In genomic region chr15:100936176-100936575, GRCm38 (mm10) we compare ENCODE assay signal across 8 mouse cellular contexts.
DNase-seq lines count a peak whose midpoint lies in the region; ATAC-seq and TF ChIP-seq lines count a peak whose summit lies in the region.

No protein-coding gene starts in this region.

- 53% methylated on average over 24 of the region's 24 CpGs for WGBS in kidney, embryonic 14.5 days
- WGBS in kidney, adult 2 months: 63% methylated on average over 24 of the region's 24 CpGs
- 65% methylated on average over 24 of the region's 24 CpGs for WGBS in embryonic facial prominence, embryonic 11.5 days
- 41% methylated on average over 24 of the region's 24 CpGs for WGBS in hindbrain, embryonic 15.5 days
- WGBS in midbrain, embryonic 14.5 days: 64% methylated on average over 24 of the region's 24 CpGs

- no peaks in the 10 kb centered on the region for H3K27me3 ChIP-seq in kidney, embryonic 14.5 days (ENCODE audit: control insufficient read depth, insufficient read depth, low read length)
- no peaks in the 10 kb centered on the region for H3K27me3 ChIP-seq in kidney, adult 2 months (replicated peaks; ENCODE audit: control insufficient read depth, insufficient read depth, low read length)
- H3K27me3 ChIP-seq in embryonic facial prominence, embryonic 11.5 days (ENCODE audit: control insufficient read depth, insufficient read depth, low read length): no peaks in the 10 kb centered on the region
- no peaks in the 10 kb centered on the region for H3K27me3 ChIP-seq in hindbrain, embryonic 15.5 days
- no peaks in the 10 kb centered on the region for H3K27me3 ChIP-seq in midbrain, embryonic 14.5 days (ENCODE audit: control insufficient read depth, insufficient read depth, low read length)

- TF ChIP-seq CTCF in kidney, adult 2 months (conservative IDR thresholded peaks at IDR 0.05; ENCODE audit: insufficient read depth, insufficient read length, low read depth, low read length): no peak

- peak overlapping the region; percentile 1; the same call in 1 of the 2 replicates for H3K4me3 ChIP-seq in kidney, embryonic 14.5 days (ENCODE audit: low read length)
- no peak overlapping the region for H3K4me3 ChIP-seq in kidney, adult 2 months (ENCODE audit: insufficient read depth, low read depth, low read length)
- 0 out of 2 replicates have a peak overlapping the region, but pooled peaks have one; percentile 3 for H3K4me3 ChIP-seq in embryonic facial prominence, embryonic 11.5 days (ENCODE audit: low read depth, low read length)
- no peak overlapping the region for H3K4me3 ChIP-seq in hindbrain, embryonic 15.5 days
- no peak overlapping the region for H3K4me3 ChIP-seq in midbrain, embryonic 14.5 days (replicated peaks; ENCODE audit: low read depth, low read length)

- H3K4me1 ChIP-seq in kidney, embryonic 14.5 days (ENCODE audit: control insufficient read depth, insufficient read depth, low read length): no peaks in the 10 kb centered on the region
- H3K4me1 ChIP-seq in kidney, adult 2 months (ENCODE audit: control insufficient read depth, insufficient read depth, low read length): no peaks in the 10 kb centered on the region
- H3K4me1 ChIP-seq in embryonic facial prominence, embryonic 11.5 days (ENCODE audit: control insufficient read depth, insufficient read depth, low read length): no peaks in the 10 kb centered on the region; the same call in 1 of the 2 replicates
- peaks cover 18% of the 10 kb centered on the region for H3K4me1 ChIP-seq in hindbrain, embryonic 15.5 days (replicated peaks)
- H3K4me1 ChIP-seq in midbrain, embryonic 14.5 days (ENCODE audit: control insufficient read depth, insufficient read depth, low read length): no peaks in the 10 kb centered on the region

- H3K36me3 ChIP-seq in kidney, embryonic 14.5 days (ENCODE audit: control insufficient read depth, insufficient read depth, low read length): no peaks in the 10 kb centered on the region
- H3K36me3 ChIP-seq in kidney, adult 2 months (ENCODE audit: control insufficient read depth, insufficient read depth, low read length): no peaks in the 10 kb centered on the region
- no peaks in the 10 kb centered on the region for H3K36me3 ChIP-seq in embryonic facial prominence, embryonic 11.5 days (replicated peaks; ENCODE audit: control insufficient read depth, insufficient read depth, low read depth, low read length)
- H3K36me3 ChIP-seq in hindbrain, embryonic 15.5 days: peaks cover 8% of the 10 kb centered on the region
- peaks cover 16% of the 10 kb centered on the region; the same call in 1 of the 2 replicates for H3K36me3 ChIP-seq in midbrain, embryonic 14.5 days (ENCODE audit: control insufficient read depth, insufficient read depth, low read length)

- H3K27ac ChIP-seq in kidney, embryonic 14.5 days (ENCODE audit: low read depth, low read length): no peak overlapping the region
- no peak overlapping the region for H3K27ac ChIP-seq in kidney, adult 2 months (ENCODE audit: insufficient read depth, low read depth, low read length)
- H3K27ac ChIP-seq in embryonic facial prominence, embryonic 11.5 days (replicated peaks; ENCODE audit: low read depth, low read length): no peak overlapping the region
- no peak overlapping the region for H3K27ac ChIP-seq in hindbrain, embryonic 15.5 days (replicated peaks)
- H3K27ac ChIP-seq in midbrain, embryonic 14.5 days (replicated peaks; ENCODE audit: low read depth, low read length): no peak overlapping the region

- peak overlapping the region; percentile 25 for H3K9ac ChIP-seq in kidney, embryonic 14.5 days (ENCODE audit: low read depth, low read length)
- peak overlapping the region; percentile 32; the same call in 1 of the 2 replicates for H3K9ac ChIP-seq in embryonic facial prominence, embryonic 11.5 days (replicated peaks; ENCODE audit: low read length)
- H3K9ac ChIP-seq in hindbrain, embryonic 15.5 days: 0 out of 2 replicates have a peak overlapping the region, but pooled peaks have one; percentile 20
- H3K9ac ChIP-seq in midbrain, embryonic 14.5 days (replicated peaks; ENCODE audit: low read length): no peak overlapping the region

- no peak for DNase-seq in kidney, adult 2 months
- no peak for DNase-seq in embryonic facial prominence, embryonic 11.5 days (ENCODE audit: low spot score)
- peak; percentile 20 for DNase-seq in midbrain, embryonic 14.5 days
- no peak for DNase-seq in spleen, postnatal 4 days (ENCODE audit: low spot score in 2 of 2)
- no peak for DNase-seq in thymus, adult 18-20 months

- ATAC-seq in kidney, embryonic 14.5 days (ENCODE audit: low FRiP score, low TSS enrichment): no peak
- no peak for ATAC-seq in embryonic facial prominence, embryonic 11.5 days (replicated peaks; ENCODE audit: insufficient number of reproducible peaks, low FRiP score, low TSS enrichment, low read depth)
- ATAC-seq in hindbrain, embryonic 15.5 days (ENCODE audit: low FRiP score, low read depth): no peak
- no peak for ATAC-seq in midbrain, embryonic 14.5 days (ENCODE audit: low FRiP score, low TSS enrichment)
- ATAC-seq in cerebellum, adult (ENCODE audit: insufficient number of reproducible peaks, low FRiP score, low TSS enrichment): no peak

- peak overlapping the region; percentile 21 for H3K4me2 ChIP-seq in kidney, embryonic 14.5 days (replicated peaks; ENCODE audit: low read depth, low read length)
- peak overlapping the region; percentile 10; the same call in 1 of the 2 replicates for H3K4me2 ChIP-seq in embryonic facial prominence, embryonic 11.5 days (ENCODE audit: low read depth, low read length)
- H3K4me2 ChIP-seq in hindbrain, embryonic 15.5 days: peak overlapping the region; percentile 31
- H3K4me2 ChIP-seq in midbrain, embryonic 14.5 days (ENCODE audit: low read length): no peak overlapping the region

- no peaks in the 10 kb centered on the region for H3K9me3 ChIP-seq in kidney, embryonic 14.5 days (ENCODE audit: control insufficient read depth, low read length)
- H3K9me3 ChIP-seq in embryonic facial prominence, embryonic 11.5 days (replicated peaks; ENCODE audit: control insufficient read depth, low read length): no peaks in the 10 kb centered on the region
- H3K9me3 ChIP-seq in hindbrain, embryonic 15.5 days: no peaks in the 10 kb centered on the region
- no peaks in the 10 kb centered on the region for H3K9me3 ChIP-seq in midbrain, embryonic 14.5 days (ENCODE audit: control insufficient read depth, low read length)

- TF ChIP-seq POLR2A in kidney, adult 2 months (IDR thresholded peaks at IDR 0.05; ENCODE audit: low read depth, low read length): no peak

Comparison
In these comparisons a context has a peak if more than half of its experiments do, and no peak if none do; other contexts are left out.
1. H3K4me3 ChIP-seq: peak in kidney, embryonic 14.5 days (single experiment) and embryonic facial prominence, embryonic 11.5 days (single experiment); none in kidney, adult 2 months (single experiment), hindbrain, embryonic 15.5 days (single experiment) and midbrain, embryonic 14.5 days (single experiment).